Mouse (Mus musculus) ES-Bruce4 (cell line): ENCODE results near the gene Hs3st5.
"Not testable (repeated sequence)": the region's sequence is repeated elsewhere in the genome, so short reads cannot be mapped to it uniquely, and the experiment has no call there.

ENCODE experiments used
- CTCF ChIP-seq: IDR thresholded peaks from one replicate; pipeline ENCODE4 v1.8.1; 2011; ENCODE audit warnings: low read depth, low read length
- POLR2A ChIP-seq: IDR thresholded peaks from one replicate; pipeline ENCODE4 v1.8.1; 2011; ENCODE audit warnings: low read length; ENCODE audit not compliant: insufficient read depth

DNA sequence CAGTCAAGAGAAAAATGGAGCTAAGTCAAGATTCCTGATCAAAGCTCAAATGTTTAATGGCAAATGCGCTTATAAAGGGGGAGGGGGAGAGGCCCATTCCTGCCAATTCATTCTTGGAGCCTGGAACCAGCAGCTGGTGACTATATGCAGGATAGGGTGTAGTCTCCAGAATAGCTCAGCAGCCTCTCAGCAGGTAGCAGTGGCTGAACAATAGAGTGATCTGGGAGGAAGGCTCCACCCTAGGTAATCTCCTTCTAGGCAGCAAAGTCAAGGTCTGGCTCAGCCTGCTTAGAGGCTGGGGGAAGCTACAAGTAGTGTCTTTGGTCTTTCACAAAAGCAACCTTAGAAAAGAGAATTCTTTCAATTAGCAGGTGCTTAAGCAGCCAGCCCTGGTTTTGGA is 104.8 kb downstream of the Hs3st5 start:
- TF ChIP-seq POLR2A, CTCF: not testable (repeated sequence)
